Mouse (Mus musculus) adrenal gland, adult 18-20 months (tissue): Measurements from ENCODE around the gene Ryr3. TPM values are rescaled to one million over a fixed set of nuclear protein-coding genes. Genes with fewer than 3 reads are reported as not detected.

ENCODE experiments used
- DNase-seq, 2 experiments: peaks; one replicate each; pipeline ENCODE4 v3.0.0; 2021 to 2022; ENCODE audit warnings: low spot score in 2 of 2
- long read RNA-seq, 2 experiments: library from polyadenylated mRNA; stranded (forward); transcript quantifications; one replicate each; pipeline ENCODE4 v2.0.0; 2021
- total RNA-seq, 2 experiments: library from RNA; stranded (reverse); gene quantifications; 1 replicate in 1 of 2; 2 replicates in 1 of 2; pipeline ENCODE4 v1.2.3; 2021

Ryr3 gene
- under 1 TPM; 0.26 to 0.46 TPM for total RNA-seq
- long read RNA-seq, experiment 1 = 0 reads
- long read RNA-seq, experiment 2 = 0 reads

DNA sequence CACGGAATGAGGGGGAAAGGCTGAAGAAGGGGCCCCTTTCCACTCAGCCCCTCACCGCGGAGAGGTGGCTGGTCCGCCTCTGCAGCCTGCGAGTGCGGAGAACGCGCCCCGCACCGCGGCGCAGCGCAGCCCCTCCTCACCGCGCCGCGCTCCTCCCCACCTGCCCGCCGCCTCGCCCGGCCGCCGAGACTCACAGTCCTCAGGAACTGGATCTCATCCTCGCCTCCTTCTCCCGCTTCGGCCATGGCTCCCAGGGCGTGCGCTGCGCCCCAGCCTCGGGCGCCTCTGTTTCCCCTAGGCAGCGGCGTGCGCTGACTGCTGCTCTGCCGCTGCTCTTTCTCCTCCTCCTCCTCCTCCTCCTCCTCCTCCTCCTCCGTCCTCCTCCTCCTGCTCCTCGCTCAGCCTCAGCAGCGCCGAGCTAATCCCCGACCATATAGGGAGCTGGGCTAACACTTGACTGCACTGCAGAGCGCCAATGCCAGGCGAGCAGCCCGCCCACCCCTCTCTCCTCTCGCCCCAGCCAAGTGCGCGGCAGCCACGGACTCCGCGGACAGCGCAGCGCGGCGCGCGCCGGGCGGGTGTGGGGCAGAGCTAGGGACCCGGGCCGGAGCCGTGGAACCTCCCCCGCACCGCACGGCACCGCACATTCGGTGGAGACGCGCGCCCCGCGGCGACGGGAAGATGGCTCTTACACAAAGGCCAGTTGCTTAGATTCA, at the start of gene Ryr3:
TSS of gene Ryr3 (minus strand) at position 351 of the 716 bp plus-strand sequence.
- no peak for DNase-seq

DNA sequence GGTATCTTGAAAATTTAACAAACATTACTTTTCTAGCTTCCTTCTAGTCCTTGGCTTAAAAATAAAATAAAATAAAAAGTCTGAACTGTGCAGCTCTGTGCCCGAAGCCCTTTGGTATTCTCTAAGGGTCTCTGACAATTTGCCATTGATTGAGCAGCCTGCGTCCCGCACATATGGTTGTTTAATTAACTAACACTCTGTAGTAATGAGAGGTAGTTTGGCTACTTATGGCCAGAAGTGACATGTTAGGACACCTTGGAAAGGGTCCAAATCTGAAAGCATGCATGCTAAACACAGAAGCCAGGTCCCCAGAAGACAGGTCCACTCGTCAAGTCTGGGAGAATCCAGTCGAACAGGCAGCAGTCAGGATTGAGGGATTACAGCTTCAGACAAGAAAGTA, 22.0 kb upstream of the Ryr3 start:
- no peak for DNase-seq

GRCm38 (mm10) chr2:113236993-113237392, 20.1 kb upstream of the Ryr3 start:
- DNase-seq = no peak

- DNase-seq = no peak
Measured at GRCm38 (mm10) chr2:113234559-113234958, 17.7 kb upstream of the Ryr3 start.

DNA sequence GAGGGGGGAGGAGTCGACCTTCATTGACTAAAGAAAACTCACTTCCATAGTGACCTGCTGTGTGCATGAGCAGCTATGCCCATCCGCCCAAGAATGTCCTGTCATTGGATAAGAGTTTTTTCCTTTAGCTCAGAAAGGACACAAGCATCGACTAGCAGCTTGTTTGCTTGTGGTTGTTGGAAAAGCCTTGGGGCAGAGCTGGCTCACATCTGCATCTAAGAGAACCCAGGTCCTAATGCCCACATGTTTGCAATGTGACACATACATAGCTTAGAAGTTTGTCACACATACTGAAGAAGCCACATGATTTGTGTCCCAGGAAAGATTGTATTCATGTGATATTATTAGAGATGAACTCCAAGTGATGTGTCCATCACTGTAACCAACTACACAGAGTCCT, 16.5 kb upstream of the Ryr3 start:
- no peak for DNase-seq

DNA sequence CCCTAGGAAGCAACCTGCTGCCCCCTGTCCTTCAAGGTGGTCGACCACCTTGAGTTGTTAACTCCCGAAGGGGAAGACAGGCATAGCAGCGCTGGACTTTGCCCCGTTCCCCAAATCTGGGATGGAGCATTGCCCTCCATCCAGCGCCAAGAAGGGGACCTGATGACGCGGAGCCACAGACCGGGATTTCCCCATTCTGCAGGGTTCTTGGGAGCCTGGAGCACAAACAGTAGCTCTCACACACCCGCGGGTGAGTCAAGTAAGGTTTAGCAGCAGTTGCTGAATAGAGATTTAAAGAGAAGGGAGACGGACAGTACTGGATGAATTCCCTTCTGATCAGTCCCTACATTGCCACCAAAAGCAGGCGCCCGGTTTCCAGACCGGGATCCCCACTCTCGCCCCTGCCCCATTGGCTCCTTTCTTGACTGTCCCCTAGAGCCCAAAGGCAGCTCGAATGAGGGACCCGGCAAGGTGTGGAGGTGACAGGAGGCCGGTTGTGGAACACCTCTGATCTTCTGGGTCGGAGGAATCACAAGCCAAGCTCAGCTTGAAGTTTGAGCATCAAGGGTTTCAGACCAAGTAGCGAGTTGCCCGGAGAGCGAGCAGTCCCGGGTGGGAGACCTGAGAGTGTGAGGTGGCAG, 671 bp downstream of the Ryr3 start:
- no peak for DNase-seq

DNA sequence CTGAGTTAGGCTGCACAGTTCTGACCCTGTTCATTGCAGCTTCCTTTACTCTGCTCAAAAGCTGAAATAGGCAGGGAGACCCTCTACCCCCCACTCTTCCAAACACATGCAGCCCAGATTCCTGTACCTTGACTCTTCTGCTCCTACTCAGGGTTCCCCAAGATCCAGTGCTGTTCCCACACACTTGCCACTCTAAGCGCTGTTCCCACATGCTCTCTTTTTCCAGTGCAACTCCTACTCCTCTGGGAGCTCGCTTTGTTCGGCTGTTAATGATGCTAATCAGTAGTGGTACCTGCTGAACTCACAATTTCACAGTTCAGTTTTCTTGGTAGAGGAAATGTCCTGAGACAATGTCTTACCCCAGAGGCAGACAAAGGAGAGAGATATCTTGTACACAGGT, 6.9 kb downstream of the Ryr3 start:
- no peak for DNase-seq

- DNase-seq = no peak
Measured at GRCm38 (mm10) chr2:113209263-113209662, 7.6 kb downstream of the Ryr3 start.

DNA sequence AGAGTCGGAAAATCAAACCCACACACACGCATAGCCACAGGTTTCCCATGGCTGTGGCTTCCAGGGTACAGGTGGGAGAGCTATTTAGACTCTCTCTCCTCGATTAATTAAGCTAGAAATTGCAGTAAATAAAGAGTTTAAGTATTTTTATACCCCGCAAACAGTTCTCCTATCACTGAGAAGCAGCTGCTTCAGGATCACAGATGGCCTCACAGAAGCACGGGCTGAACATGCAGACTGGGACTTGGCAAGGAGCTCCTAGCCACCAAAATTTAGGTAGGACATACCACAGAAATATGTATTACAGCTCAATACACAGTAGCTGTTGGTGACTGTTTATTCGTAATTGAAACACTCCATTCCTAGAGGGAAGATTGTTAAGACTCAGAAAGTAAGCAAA, 14.0 kb downstream of the Ryr3 start:
- no peak for DNase-seq

GRCm38 (mm10) chr2:113199030-113199679, 17.7 kb downstream of the Ryr3 start:
- DNase-seq = no peak

- DNase-seq = no peak
Measured at GRCm38 (mm10) chr2:113187158-113187557, 29.7 kb downstream of the Ryr3 start.

- DNase-seq = no peak
Measured at GRCm38 (mm10) chr2:113181701-113182100, 35.2 kb downstream of the Ryr3 start.

- no peak for DNase-seq
Measured at GRCm38 (mm10) chr2:113178047-113178446, 38.8 kb downstream of the Ryr3 start.

GRCm38 (mm10) chr2:113176337-113176736, 40.6 kb downstream of the Ryr3 start:
- DNase-seq = no peak

GRCm38 (mm10) chr2:113168096-113168495, 48.8 kb downstream of the Ryr3 start:
- no peak for DNase-seq

GRCm38 (mm10) chr2:113161494-113161893, 55.4 kb downstream of the Ryr3 start:
- no peak for DNase-seq

- DNase-seq = no peak
Measured at GRCm38 (mm10) chr2:113137766-113138165, 79.1 kb downstream of the Ryr3 start.

- no peak for DNase-seq
Measured at GRCm38 (mm10) chr2:113123476-113123875, 93.4 kb downstream of the Ryr3 start.

DNA sequence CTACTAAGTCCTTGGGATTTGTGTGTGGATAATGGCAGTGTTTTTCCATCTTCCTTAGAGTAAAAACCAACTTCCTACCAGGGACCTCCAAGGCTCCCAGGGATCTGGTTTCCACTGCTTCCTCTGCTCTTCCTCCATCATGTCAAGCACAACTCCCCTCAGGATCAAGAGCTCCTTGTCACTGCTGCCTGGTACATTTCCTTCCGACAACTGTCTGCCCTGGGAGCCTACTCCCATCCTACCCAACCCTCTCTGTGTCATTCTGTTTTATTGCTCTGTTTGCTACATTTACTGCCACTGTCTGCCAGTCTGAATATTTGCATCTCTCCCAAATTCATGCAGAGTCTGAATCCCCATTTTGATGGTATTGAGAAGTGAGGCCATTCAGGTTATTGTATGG, 97.8 kb downstream of the Ryr3 start:
- DNase-seq = no peak

GRCm38 (mm10) chr2:113116788-113117187, 100.1 kb downstream of the Ryr3 start:
- no peak for DNase-seq

- no peak for DNase-seq
Measured at GRCm38 (mm10) chr2:113115897-113116283, 101.0 kb downstream of the Ryr3 start.

- no peak for DNase-seq
Measured at GRCm38 (mm10) chr2:113115248-113115896, 101.5 kb downstream of the Ryr3 start.
